Mouse (Mus musculus) forelimb bud, embryonic 11.5 days (tissue): ENCODE results near the gene Noxa1.

Source experiments
- DNase-seq: peaks from one replicate; pipeline ENCODE4 v3.0.0-alpha.2; 2012; ENCODE audit warnings: low read depth, low spot score

Gene Noxa1

GRCm38 (mm10) chr2:25095109-25095850, at the start of gene Noxa1:
Gene Noxa1 (minus strand): TSS chr2:25095149.
- DNase-seq = peak; percentile 40

GRCm38 (mm10) chr2:25141921-25142320, 47.0 kb upstream of the Noxa1 start:
- no peak for DNase-seq

- DNase-seq = no peak
Measured at GRCm38 (mm10) chr2:25141185-25141584, 46.2 kb upstream of the Noxa1 start.

GRCm38 (mm10) chr2:25137832-25138231, 42.9 kb upstream of the Noxa1 start:
- DNase-seq = no peak

GRCm38 (mm10) chr2:25131601-25132000, 36.7 kb upstream of the Noxa1 start:
- no peak for DNase-seq

- DNase-seq = no peak
Measured at GRCm38 (mm10) chr2:25128072-25128471, 33.1 kb upstream of the Noxa1 start.

GRCm38 (mm10) chr2:25127206-25127605, 32.3 kb upstream of the Noxa1 start:
- peak; percentile 67 for DNase-seq

GRCm38 (mm10) chr2:25126011-25127010, 31.4 kb upstream of the Noxa1 start:
- peak; percentile 41 for DNase-seq

- DNase-seq = no peak
Measured at GRCm38 (mm10) chr2:25125146-25125545, 30.2 kb upstream of the Noxa1 start.

- no peak for DNase-seq
Measured at GRCm38 (mm10) chr2:25124411-25124810, 29.5 kb upstream of the Noxa1 start.

- DNase-seq = no peak
Measured at GRCm38 (mm10) chr2:25123527-25123926, 28.6 kb upstream of the Noxa1 start.

GRCm38 (mm10) chr2:25122666-25123065, 27.7 kb upstream of the Noxa1 start:
- no peak for DNase-seq

- no peak for DNase-seq
Measured at GRCm38 (mm10) chr2:25120963-25121362, 26.0 kb upstream of the Noxa1 start.

- DNase-seq = no peak
Measured at GRCm38 (mm10) chr2:25115442-25115841, 20.5 kb upstream of the Noxa1 start.

- DNase-seq = no peak
Measured at GRCm38 (mm10) chr2:25114308-25114707, 19.4 kb upstream of the Noxa1 start.

- DNase-seq = no peak
Measured at GRCm38 (mm10) chr2:25111184-25111791, 16.3 kb upstream of the Noxa1 start.

- no peak for DNase-seq
Measured at GRCm38 (mm10) chr2:25110505-25111183, 15.7 kb upstream of the Noxa1 start.

GRCm38 (mm10) chr2:25109487-25109886, 14.5 kb upstream of the Noxa1 start:
- DNase-seq = no peak

- DNase-seq = no peak
Measured at GRCm38 (mm10) chr2:25106045-25106444, 11.1 kb upstream of the Noxa1 start.

GRCm38 (mm10) chr2:25104122-25104521, 9.2 kb upstream of the Noxa1 start:
- no peak for DNase-seq

- DNase-seq = no peak
Measured at GRCm38 (mm10) chr2:25099703-25100102, 4.8 kb upstream of the Noxa1 start.
